Mouse (Mus musculus): ENCODE measurements around the gene Clstn2. TPM values are rescaled to one million over a fixed set of nuclear protein-coding genes. Genes with fewer than 3 reads are reported as not detected.

Clstn2 gene
- polyA plus RNA-seq, 1 experiment from 2014 or later, result 1.4 TPM

GRCm38 (mm10) chr9:97727715-97728486 is 305.1 kb downstream of the Clstn2 start:
- H3K27me3 ChIP-seq (ENCODE audit: insufficient read depth, poor library complexity, severe bottlenecking), result no peaks in the 10 kb centered on the region
- WGBS, result 77% methylated on average over 3 of the region's 3 CpGs
- H3K27ac ChIP-seq, result no peak overlapping the region
- H3K36me3 ChIP-seq, result no peaks in the 10 kb centered on the region
- H3K9me3 ChIP-seq, result no peaks in the 10 kb centered on the region
- no peak for DNase-seq (ENCODE audit: low spot score)
- H3K4me1 ChIP-seq (replicated peaks), result peaks cover 7% of the 10 kb centered on the region
- no peak overlapping the region for H3K4me3 ChIP-seq

GRCm38 (mm10) chr9:97717728-97718127 is 315.3 kb downstream of the Clstn2 start:
- Histone ChIP-seq H3K27me3 (ENCODE audit: insufficient read depth, poor library complexity, severe bottlenecking) (no peaks in the 10 kb centered on the region), H3K4me1 (replicated peaks) (no peaks in the 10 kb centered on the region), H3K4me3 (no peak overlapping the region), H3K36me3 (no peaks in the 10 kb centered on the region), H3K27ac (no peak overlapping the region), H3K9me3 (no peaks in the 10 kb centered on the region)
- no peak for DNase-seq (ENCODE audit: low spot score)

GRCm38 (mm10) chr9:97717005-97717404 is 316.0 kb downstream of the Clstn2 start:
- H3K4me1 ChIP-seq (replicated peaks), result no peaks in the 10 kb centered on the region
- no peaks in the 10 kb centered on the region for H3K9me3 ChIP-seq
- H3K27ac ChIP-seq, result no peak overlapping the region
- H3K4me3 ChIP-seq, result no peak overlapping the region
- no peaks in the 10 kb centered on the region for H3K27me3 ChIP-seq (ENCODE audit: insufficient read depth, poor library complexity, severe bottlenecking)
- WGBS, result 92% methylated on average over 7 of the region's 7 CpGs
- H3K36me3 ChIP-seq, result no peaks in the 10 kb centered on the region
- DNase-seq (ENCODE audit: low spot score), result no peak

- no peak for DNase-seq (ENCODE audit: low spot score)
- Histone ChIP-seq H3K4me3 (no peak overlapping the region), H3K27ac (no peak overlapping the region), H3K36me3 (no peaks in the 10 kb centered on the region), H3K9me3 (no peaks in the 10 kb centered on the region), H3K4me1 (replicated peaks) (no peaks in the 10 kb centered on the region), H3K27me3 (ENCODE audit: insufficient read depth, poor library complexity, severe bottlenecking) (no peaks in the 10 kb centered on the region)
- 92% methylated on average over 3 of the region's 3 CpGs for WGBS
These were observed 320.1 kb downstream of the Clstn2 start for GRCm38 (mm10) chr9:97712888-97713287.

GRCm38 (mm10) chr9:97703901-97704503 is 329.0 kb downstream of the Clstn2 start:
- Histone ChIP-seq H3K4me1 (replicated peaks) (peaks cover 15% of the 10 kb centered on the region), H3K9me3 (no peaks in the 10 kb centered on the region), H3K27me3 (ENCODE audit: insufficient read depth, poor library complexity, severe bottlenecking) (peaks cover 9% of the 10 kb centered on the region; the same call in 1 of the 2 replicates), H3K36me3 (no peaks in the 10 kb centered on the region), H3K4me3 (no peak overlapping the region), H3K27ac (no peak overlapping the region)
- WGBS, result 75% methylated on average over 4 of the region's 4 CpGs
- DNase-seq (ENCODE audit: low spot score), result no peak

GRCm38 (mm10) chr9:97702989-97703388 is 330.0 kb downstream of the Clstn2 start:
- no peaks in the 10 kb centered on the region for H3K36me3 ChIP-seq

GRCm38 (mm10) chr9:97699983-97700382 is 333.0 kb downstream of the Clstn2 start:
- no peaks in the 10 kb centered on the region for H3K9me3 ChIP-seq
- H3K27ac ChIP-seq, result no peak overlapping the region
- 86% methylated on average over 3 of the region's 3 CpGs for WGBS
- no peak overlapping the region for H3K4me3 ChIP-seq
- peaks cover 9% of the 10 kb centered on the region; the same call in 1 of the 2 replicates for H3K27me3 ChIP-seq (ENCODE audit: insufficient read depth, poor library complexity, severe bottlenecking)
- H3K36me3 ChIP-seq, result no peaks in the 10 kb centered on the region
- DNase-seq (ENCODE audit: low spot score), result no peak
- peaks cover 15% of the 10 kb centered on the region for H3K4me1 ChIP-seq (replicated peaks)

More at GRCm38 (mm10) chr9:97702989-97703388, 330.0 kb downstream of the Clstn2 start:
- peaks cover 15% of the 10 kb centered on the region for H3K4me1 ChIP-seq (replicated peaks)
- no peak overlapping the region for H3K4me3 ChIP-seq
- WGBS, result 87% methylated on average over 2 of the region's 2 CpGs
- H3K9me3 ChIP-seq, result no peaks in the 10 kb centered on the region
- no peak overlapping the region; the same call in 1 of the 2 replicates for H3K27ac ChIP-seq
- no peak for DNase-seq (ENCODE audit: low spot score)
- H3K27me3 ChIP-seq (ENCODE audit: insufficient read depth, poor library complexity, severe bottlenecking), result peaks cover 9% of the 10 kb centered on the region; the same call in 1 of the 2 replicates

- H3K27ac ChIP-seq, result no peak overlapping the region
- H3K36me3 ChIP-seq, result no peaks in the 10 kb centered on the region
- WGBS, result 83% methylated on average over 2 of the region's 2 CpGs
- H3K27me3 ChIP-seq (ENCODE audit: insufficient read depth, poor library complexity, severe bottlenecking), result peaks cover 9% of the 10 kb centered on the region; the same call in 1 of the 2 replicates
- H3K4me1 ChIP-seq (replicated peaks), result peaks cover 15% of the 10 kb centered on the region
- no peak for DNase-seq (ENCODE audit: low spot score)
- no peak overlapping the region for H3K4me3 ChIP-seq
- H3K9me3 ChIP-seq, result no peaks in the 10 kb centered on the region
These were observed 334.0 kb downstream of the Clstn2 start for GRCm38 (mm10) chr9:97699020-97699419.

- Histone ChIP-seq H3K36me3 (no peaks in the 10 kb centered on the region), H3K9me3 (no peaks in the 10 kb centered on the region), H3K27ac (no peak overlapping the region), H3K27me3 (ENCODE audit: insufficient read depth, poor library complexity, severe bottlenecking) (peaks cover 5% of the 10 kb centered on the region; the same call in 1 of the 2 replicates), H3K4me3 (no peak overlapping the region), H3K4me1 (replicated peaks) (peaks cover 11% of the 10 kb centered on the region)
- WGBS, result 94% methylated on average over 10 of the region's 10 CpGs
- DNase-seq (ENCODE audit: low spot score), result no peak
These were observed 334.9 kb downstream of the Clstn2 start for GRCm38 (mm10) chr9:97698071-97698470.

- Histone ChIP-seq H3K27me3 (ENCODE audit: insufficient read depth, poor library complexity, severe bottlenecking) (no peaks in the 10 kb centered on the region; the same call in 1 of the 2 replicates), H3K36me3 (no peaks in the 10 kb centered on the region), H3K4me3 (no peak overlapping the region), H3K4me1 (replicated peaks) (peaks cover under 1% of the 10 kb centered on the region; the same call in 1 of the 2 replicates), H3K27ac (no peak overlapping the region), H3K9me3 (no peaks in the 10 kb centered on the region)
- DNase-seq (ENCODE audit: low spot score), result no peak
- 83% methylated on average over 5 of the region's 5 CpGs for WGBS
These were observed 336.2 kb downstream of the Clstn2 start for GRCm38 (mm10) chr9:97696655-97697235.

- no peaks in the 10 kb centered on the region for H3K9me3 ChIP-seq
- DNase-seq (ENCODE audit: low spot score), result no peak
- no peaks in the 10 kb centered on the region for H3K4me1 ChIP-seq (replicated peaks)
- no peak overlapping the region for H3K4me3 ChIP-seq
- H3K27ac ChIP-seq, result no peak overlapping the region
- H3K36me3 ChIP-seq, result no peaks in the 10 kb centered on the region
- no peaks in the 10 kb centered on the region for H3K27me3 ChIP-seq (ENCODE audit: insufficient read depth, poor library complexity, severe bottlenecking)
- WGBS, result 68% methylated on average over 1 of the region's 1 CpGs
These were observed 337.7 kb downstream of the Clstn2 start for GRCm38 (mm10) chr9:97695278-97695677.

- Histone ChIP-seq H3K4me3 (no peak overlapping the region), H3K9me3 (no peaks in the 10 kb centered on the region), H3K27me3 (ENCODE audit: insufficient read depth, poor library complexity, severe bottlenecking) (no peaks in the 10 kb centered on the region), H3K4me1 (replicated peaks) (no peaks in the 10 kb centered on the region), H3K27ac (no peak overlapping the region), H3K36me3 (no peaks in the 10 kb centered on the region)
- WGBS, result 82% methylated on average over 4 of the region's 4 CpGs
- DNase-seq (ENCODE audit: low spot score), result no peak
These were observed 346.1 kb downstream of the Clstn2 start for GRCm38 (mm10) chr9:97686826-97687425.

GRCm38 (mm10) chr9:97685664-97686063 is 347.3 kb downstream of the Clstn2 start:
- Histone ChIP-seq H3K27me3 (ENCODE audit: insufficient read depth, poor library complexity, severe bottlenecking) (no peaks in the 10 kb centered on the region), H3K9me3 (no peaks in the 10 kb centered on the region), H3K36me3 (no peaks in the 10 kb centered on the region), H3K4me3 (no peak overlapping the region), H3K4me1 (replicated peaks) (no peaks in the 10 kb centered on the region), H3K27ac (no peak overlapping the region)
- DNase-seq (ENCODE audit: low spot score), result no peak
- 74% methylated on average over 4 of the region's 4 CpGs for WGBS
